Mouse (Mus musculus) hematopoietic multipotent progenitor cell, adult 10-12 weeks (in vitro differentiated cells): ENCODE results near the gene Zfp451. TPM values are rescaled to one million over a fixed set of nuclear protein-coding genes. Genes with fewer than 3 reads are reported as not detected.

Experiments used
- polyA plus RNA-seq: library from polyadenylated mRNA; stranded (reverse); fragments of >175 nt; gene quantifications from 2 replicates; pipeline ENCODE4 v1.2.3, GENCODE M21; 2012; ENCODE audit warnings: low replicate concordance

Zfp451 gene
- 8.1 and 18.6 TPM in 2 replicates for polyA plus RNA-seq

GRCm38 (mm10) chr1:33813868-33814794 lies at the start of gene Zfp451:
Gene Zfp451 (minus strand): TSS chr1:33814595.

GRCm38 (mm10) chr1:33757491-33758041 lies 56.8 kb downstream of the Zfp451 start, which contains the start of gene Bag2:
Gene Bag2 (minus strand): TSS chr1:33757795.

GRCm38 (mm10) chr1:33719733-33720225 lies 94.6 kb downstream of the Zfp451 start, which contains the start of gene Rab23:
Gene Rab23 (plus strand): TSS chr1:33719887.

Other genes starting within 250 kb of the Zfp451 start
- 0.74 and 4.6 TPM in 2 replicates for gene Prim2, start 144.8 kb downstream of the Zfp451 start, polyA plus RNA-seq
- gene Rab23, start 94.7 kb downstream of the Zfp451 start, polyA plus RNA-seq = 3.2 and 5.2 TPM in 2 replicates
- gene Bag2, start 56.8 kb downstream of the Zfp451 start, polyA plus RNA-seq = 1.4 and 2.5 TPM in 2 replicates
- 0.35 and 0.38 TPM in 2 replicates for gene Bend6, start 93.2 kb upstream of the Zfp451 start, polyA plus RNA-seq
- 9.5 and 14.8 TPM in 2 replicates for gene Dst, start 93.6 kb upstream of the Zfp451 start, polyA plus RNA-seq